Mouse (Mus musculus) E14TG2a.4 (cell line): ENCODE measurements around the gene Drd2.

Source experiments
- H3K27me3 ChIP-seq: 2 replicates; pipeline ENCODE4 v1.6.1; 2014; ENCODE audit warnings: low read length, control low read depth; ENCODE audit not compliant: insufficient read depth
- H3K36me3 ChIP-seq: 2 replicates; pipeline ENCODE4 v1.6.1; 2014; ENCODE audit warnings: low read length, control low read depth; ENCODE audit not compliant: insufficient read depth
- H3K4me1 ChIP-seq: replicated peaks from 2 replicates; pipeline ENCODE4 v1.6.1; 2014; ENCODE audit warnings: low read depth, low read length, control low read depth
- H3K4me3 ChIP-seq: replicated peaks from 2 replicates; pipeline ENCODE4 v1.5.1; 2014; ENCODE audit warnings: mild to moderate bottlenecking, low read length
- H3K9me3 ChIP-seq: 2 replicates; pipeline ENCODE4 v1.6.1; 2014; ENCODE audit warnings: low read length, control low read depth
- CTCF ChIP-seq: conservative IDR thresholded peaks from 2 replicates; pipeline ENCODE4 v1.5.1; 2014; ENCODE audit warnings: low read length
- NANOG ChIP-seq: IDR thresholded peaks from 2 replicates; pipeline ENCODE4 v1.6.1; 2014; ENCODE audit warnings: borderline replicate concordance, low read length, mixed read lengths
- POU5F1 ChIP-seq: IDR thresholded peaks from 2 replicates; pipeline ENCODE4 v1.6.1; 2014; ENCODE audit warnings: low read length, borderline replicate concordance

Drd2 gene

DNA sequence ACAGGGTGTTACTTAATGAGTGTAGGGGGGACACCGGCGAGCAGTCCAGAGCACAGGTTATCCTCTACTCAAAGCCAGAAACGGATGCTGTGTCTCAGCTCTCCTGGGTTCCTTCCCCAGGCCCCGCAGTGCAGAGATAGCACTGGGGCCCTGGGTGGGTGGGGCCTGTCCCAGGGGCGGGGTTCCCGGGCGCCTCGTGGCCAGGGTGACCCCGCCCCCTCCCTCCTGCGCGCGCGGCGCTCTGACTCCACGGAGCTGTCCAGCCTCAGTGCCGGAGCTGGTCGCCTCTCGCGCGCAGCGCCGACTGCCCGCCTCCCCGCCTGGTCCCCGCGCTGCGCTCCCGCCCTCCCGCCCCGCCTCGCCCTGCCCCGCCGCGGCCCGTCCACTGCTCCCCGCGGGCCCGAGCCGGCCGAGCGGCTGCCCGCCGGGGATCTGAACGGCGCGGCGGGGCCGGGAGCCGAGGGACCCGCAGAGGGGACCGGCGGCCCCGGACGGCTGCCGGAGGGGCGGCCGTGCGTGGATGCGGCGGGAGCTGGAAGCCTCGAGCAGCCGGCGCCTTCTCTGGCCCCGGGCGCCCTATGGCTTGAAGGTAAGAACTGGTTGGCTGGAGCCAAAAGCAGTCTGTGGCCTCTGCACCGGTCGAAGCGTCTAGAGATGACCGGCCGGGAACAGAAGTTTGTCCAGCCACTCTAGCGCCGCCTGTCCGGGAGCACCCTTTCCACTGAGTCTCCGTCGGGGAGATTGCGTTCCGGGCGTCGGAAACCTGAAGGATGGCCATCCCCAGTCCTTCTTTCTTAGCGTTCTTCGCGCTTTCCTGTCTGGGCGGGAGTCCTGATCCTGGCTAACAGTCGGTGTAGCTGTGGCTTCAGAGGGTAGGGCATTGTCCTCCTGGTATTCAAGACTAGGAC lies at the start of gene Drd2:
Gene Drd2 (plus strand): TSS at position 492 of the 908 bp plus-strand sequence.
- no peaks in the 10 kb centered on the region for H3K9me3 ChIP-seq
- peak within 1 kb of the TSS; percentile 80 for H3K4me3 ChIP-seq
- no peaks in the 10 kb centered on the region for H3K36me3 ChIP-seq
- peaks cover 64% of the 10 kb centered on the region for H3K27me3 ChIP-seq
- TF ChIP-seq POU5F1 (no peak), CTCF (no peak), NANOG (no peak)
- H3K4me1 ChIP-seq = peaks cover 20% of the 10 kb centered on the region

DNA sequence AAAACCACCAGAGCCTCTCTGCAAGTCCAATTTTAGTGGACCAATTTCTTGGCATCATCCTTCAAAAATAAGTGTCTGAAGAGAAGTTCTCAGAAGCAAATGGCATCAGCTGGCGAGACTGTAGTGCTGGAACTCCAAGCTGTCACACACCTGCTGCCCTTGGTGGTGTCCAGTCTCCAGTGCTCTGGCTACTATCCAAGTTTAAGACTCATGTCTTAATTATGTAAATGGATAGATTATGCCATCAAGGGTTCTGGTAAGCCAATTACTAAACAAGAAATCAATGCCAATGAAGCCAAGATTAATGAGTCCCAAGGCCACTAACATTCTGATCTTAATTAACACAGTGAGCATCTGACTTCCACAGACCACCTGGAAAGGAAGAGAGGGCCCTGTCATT lies 45.3 kb upstream of the Drd2 start:
- no peaks in the 10 kb centered on the region for H3K9me3 ChIP-seq
- no peaks in the 10 kb centered on the region for H3K36me3 ChIP-seq
- H3K4me1 ChIP-seq = no peaks in the 10 kb centered on the region
- TF ChIP-seq POU5F1 = no peak
- TF ChIP-seq NANOG = no peak
- no peak for TF ChIP-seq CTCF
- H3K4me3 ChIP-seq = no peak overlapping the region
- peaks cover 13% of the 10 kb centered on the region for H3K27me3 ChIP-seq

DNA sequence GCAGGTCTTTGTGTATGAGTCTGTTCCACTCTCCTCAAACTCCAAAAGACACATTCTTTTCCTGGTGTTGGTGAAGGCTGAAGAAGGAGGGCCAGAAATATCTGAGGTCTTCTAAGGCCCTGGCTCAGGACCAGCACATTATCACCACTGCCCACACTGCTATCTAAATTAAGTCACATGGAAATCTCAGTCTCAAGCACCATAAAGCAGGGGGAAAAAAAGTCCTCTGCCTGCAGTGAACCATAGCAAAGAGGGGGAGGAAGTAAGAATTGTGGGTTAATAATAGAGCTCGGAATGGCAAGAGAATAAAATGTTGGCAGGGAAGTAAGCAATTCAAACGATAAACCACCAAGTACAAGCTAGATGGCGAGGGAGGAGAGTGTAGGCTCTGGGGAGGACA lies 32.9 kb upstream of the Drd2 start:
- Histone ChIP-seq H3K9me3 (no peaks in the 10 kb centered on the region), H3K4me3 (no peak overlapping the region), H3K36me3 (no peaks in the 10 kb centered on the region), H3K4me1 (no peaks in the 10 kb centered on the region), H3K27me3 (peaks cover 3% of the 10 kb centered on the region; the same call in 1 of the 2 replicates)
- no peak for TF ChIP-seq POU5F1
- no peak for TF ChIP-seq NANOG
- TF ChIP-seq CTCF = no peak

DNA sequence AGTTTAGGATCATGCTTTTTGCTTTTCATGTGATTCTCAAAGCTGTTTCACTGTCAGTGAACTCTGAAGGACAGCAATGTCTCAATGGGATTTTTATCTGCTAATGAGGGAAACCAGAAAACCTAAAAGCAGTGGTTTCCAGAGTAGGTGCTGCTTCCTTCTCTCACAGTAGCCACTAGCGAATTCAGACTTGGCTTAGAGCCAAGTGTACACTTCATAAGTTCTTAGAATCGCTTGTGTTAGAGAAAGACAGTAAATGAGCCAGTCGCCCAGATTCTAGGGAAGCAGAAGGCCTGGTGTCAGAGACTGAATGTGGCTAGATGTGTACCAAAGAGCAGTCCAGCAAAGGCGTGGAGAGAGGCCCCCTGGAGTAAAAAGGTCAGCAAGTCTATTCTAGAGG lies 29.6 kb upstream of the Drd2 start:
- no peaks in the 10 kb centered on the region for H3K4me1 ChIP-seq
- no peaks in the 10 kb centered on the region for H3K9me3 ChIP-seq
- peaks cover 15% of the 10 kb centered on the region; the same call in 1 of the 2 replicates for H3K27me3 ChIP-seq
- no peak for TF ChIP-seq CTCF
- TF ChIP-seq NANOG = no peak
- no peak for TF ChIP-seq POU5F1
- no peak overlapping the region for H3K4me3 ChIP-seq
- no peaks in the 10 kb centered on the region for H3K36me3 ChIP-seq

DNA sequence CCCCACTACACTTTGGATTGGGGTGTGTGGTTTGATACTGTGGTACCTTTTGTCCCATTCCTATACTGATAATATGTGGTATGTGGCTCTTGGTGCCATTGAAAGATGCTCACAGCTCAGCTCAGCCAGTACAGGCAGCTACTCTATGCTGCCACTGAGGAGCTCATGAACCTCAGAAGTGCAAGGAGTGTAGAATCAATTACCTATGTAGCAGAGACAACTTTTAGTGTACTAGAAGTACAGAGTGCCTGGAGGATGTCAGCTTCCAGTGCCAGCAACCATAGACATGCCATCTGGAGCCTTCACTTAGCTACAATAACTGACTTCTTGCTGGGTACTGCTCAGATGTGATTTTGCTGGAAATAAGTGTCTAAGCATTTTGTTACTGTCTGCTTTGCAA lies 21.8 kb upstream of the Drd2 start:
- Histone ChIP-seq H3K27me3 (peaks cover 24% of the 10 kb centered on the region), H3K36me3 (no peaks in the 10 kb centered on the region), H3K4me1 (no peaks in the 10 kb centered on the region), H3K4me3 (no peak overlapping the region), H3K9me3 (no peaks in the 10 kb centered on the region)
- TF ChIP-seq NANOG = no peak
- TF ChIP-seq CTCF = no peak
- TF ChIP-seq POU5F1 = no peak

DNA sequence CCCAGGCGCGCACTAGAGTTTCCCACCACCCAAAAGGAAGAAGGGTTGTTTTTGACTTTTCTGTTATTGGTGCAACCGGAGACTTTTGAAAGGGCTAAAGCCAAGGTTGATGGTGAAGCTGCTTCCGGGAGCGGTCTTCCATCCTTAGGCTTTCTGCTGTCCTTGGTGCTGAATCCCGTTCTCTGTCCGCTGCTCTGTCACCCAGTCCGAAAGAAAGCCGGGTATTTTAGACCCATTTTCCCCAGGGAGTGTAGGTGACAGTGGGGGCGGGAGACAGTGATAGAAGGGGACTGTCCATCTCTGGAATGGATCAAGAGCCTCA lies 578 bp downstream of the Drd2 start:
- Histone ChIP-seq H3K9me3 (no peaks in the 10 kb centered on the region), H3K4me3 (peak overlapping the region; percentile 80), H3K36me3 (no peaks in the 10 kb centered on the region), H3K27me3 (peaks cover 64% of the 10 kb centered on the region), H3K4me1 (peaks cover 20% of the 10 kb centered on the region)
- no peak for TF ChIP-seq NANOG
- no peak for TF ChIP-seq CTCF
- TF ChIP-seq POU5F1 = no peak

DNA sequence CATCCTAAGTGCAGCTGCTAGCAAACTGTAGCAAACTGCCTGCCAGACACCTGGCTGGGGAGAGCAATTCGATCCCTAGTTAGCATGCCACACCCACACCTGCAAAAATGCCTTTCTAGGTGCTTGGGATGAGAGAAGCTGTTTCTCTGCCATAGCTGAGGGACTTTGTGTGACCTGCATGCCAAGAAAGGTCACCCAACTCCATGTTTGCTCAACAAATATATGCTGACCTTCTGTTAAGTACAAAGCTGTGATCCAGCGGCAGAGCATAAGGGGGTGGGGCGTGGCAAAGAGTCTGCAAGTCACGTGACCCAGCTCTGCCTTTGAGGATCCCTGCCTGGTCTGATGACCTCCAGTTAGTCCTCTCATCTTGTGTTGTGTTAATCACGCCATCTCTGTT lies 25.3 kb downstream of the Drd2 start:
- Histone ChIP-seq H3K4me1 (peaks cover 51% of the 10 kb centered on the region), H3K4me3 (0 out of 2 replicates have a peak overlapping the region, but pooled peaks have one; percentile 32), H3K36me3 (no peaks in the 10 kb centered on the region), H3K9me3 (no peaks in the 10 kb centered on the region), H3K27me3 (no peaks in the 10 kb centered on the region)
- TF ChIP-seq CTCF (no peak), NANOG (no peak), POU5F1 (no peak)

DNA sequence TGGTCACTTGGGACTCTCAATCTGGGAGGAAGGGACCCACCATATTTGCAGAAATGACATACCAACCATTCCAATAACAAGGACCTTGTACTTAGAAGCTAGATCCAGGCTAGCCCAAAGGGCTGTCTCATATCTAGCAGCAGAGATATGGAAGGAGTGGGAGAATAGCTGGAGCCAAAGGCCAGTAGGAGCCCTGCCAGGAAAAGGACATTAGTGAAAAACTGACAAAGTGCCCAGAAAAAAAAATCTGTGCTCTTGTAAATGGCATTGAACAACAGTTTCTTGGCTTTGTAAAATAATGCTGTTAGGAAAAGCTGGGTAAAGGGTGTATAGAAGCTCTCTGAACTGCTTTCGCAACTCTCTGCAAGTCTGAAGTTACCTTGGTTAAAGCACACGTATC lies 33.5 kb downstream of the Drd2 start:
- no peaks in the 10 kb centered on the region for H3K4me1 ChIP-seq
- H3K9me3 ChIP-seq = no peaks in the 10 kb centered on the region; the same call in 1 of the 2 replicates
- H3K36me3 ChIP-seq = no peaks in the 10 kb centered on the region
- H3K4me3 ChIP-seq = no peak overlapping the region
- TF ChIP-seq CTCF (no peak), NANOG (no peak), POU5F1 (no peak)
- H3K27me3 ChIP-seq = 0 out of 2 replicates have a peak, but pooled peaks cover 3% of the 10 kb centered on the region

DNA sequence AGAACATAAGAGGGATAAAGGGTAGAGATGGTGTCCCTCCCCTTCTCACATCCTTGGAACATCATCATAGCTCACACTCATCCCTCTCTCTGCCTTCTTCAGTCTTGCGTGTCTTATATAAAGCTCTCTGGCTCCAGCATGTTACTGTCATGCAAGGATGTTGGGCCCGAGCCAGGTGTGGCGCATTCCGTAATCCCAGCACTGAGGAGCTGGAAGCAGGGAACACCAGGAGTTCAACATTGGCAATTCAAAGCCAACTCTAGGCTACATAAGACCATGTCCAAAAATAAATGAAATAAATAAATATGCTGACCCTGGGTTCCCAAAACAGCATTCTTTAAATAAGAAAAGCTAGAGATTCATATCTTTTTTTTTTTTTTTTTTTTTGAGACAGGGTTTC lies 39.5 kb downstream of the Drd2 start:
- peaks cover 15% of the 10 kb centered on the region for H3K4me1 ChIP-seq
- 0 out of 2 replicates have a peak, but pooled peaks cover 6% of the 10 kb centered on the region for H3K27me3 ChIP-seq
- H3K36me3 ChIP-seq = no peaks in the 10 kb centered on the region
- no peaks in the 10 kb centered on the region for H3K9me3 ChIP-seq
- no peak for TF ChIP-seq NANOG
- no peak for TF ChIP-seq CTCF
- TF ChIP-seq POU5F1 = no peak
- H3K4me3 ChIP-seq = no peak overlapping the region
